ENCODE assay signal across 8 mouse cellular contexts in genomic region chr6:113690400-113691083, GRCm38 (mm10). TPM values are rescaled to one million over a fixed set of nuclear protein-coding genes. Genes with fewer than 3 reads are reported as not detected.
A peak's percentile ranks its signal among the peaks of the same experiment; 100 is the strongest.
DNase-seq lines count a peak whose midpoint lies in the region; ATAC-seq lines count a peak whose summit lies in the region.

No protein-coding gene starts in this region.

- H3K27me3 ChIP-seq in midbrain, embryonic 11.5 days (ENCODE audit: control insufficient read depth, insufficient read depth, low read length): no peaks in the 10 kb centered on the region
- H3K27me3 ChIP-seq in midbrain, embryonic 16.5 days (ENCODE audit: control insufficient read depth, insufficient read depth, low read depth, low read length): no peaks in the 10 kb centered on the region
- 0 out of 2 replicates have a peak, but pooled peaks cover 5% of the 10 kb centered on the region for H3K27me3 ChIP-seq in embryonic facial prominence, embryonic 10.5 days (replicated peaks; ENCODE audit: low read depth, poor library complexity, severe bottlenecking)
- H3K27me3 ChIP-seq in limb, embryonic 12.5 days: no peaks in the 10 kb centered on the region
- H3K27me3 ChIP-seq in midbrain, embryonic 14.5 days (ENCODE audit: control insufficient read depth, insufficient read depth, low read length): no peaks in the 10 kb centered on the region

- peak overlapping the region; percentile 22 for H3K9ac ChIP-seq in midbrain, embryonic 11.5 days (ENCODE audit: low read length)
- H3K9ac ChIP-seq in midbrain, embryonic 16.5 days (ENCODE audit: low read depth, low read length): no peak overlapping the region
- H3K9ac ChIP-seq in limb, embryonic 12.5 days (replicated peaks): peak overlapping the region; percentile 8; the same call in 1 of the 2 replicates
- H3K9ac ChIP-seq in midbrain, embryonic 14.5 days (replicated peaks; ENCODE audit: low read length): 0 out of 2 replicates have a peak overlapping the region, but pooled peaks have one; percentile 14

- intact Hi-C loops in heart, postnatal 14 days (cut with DNase I): no loop called here

- no peak overlapping the region for H3K4me3 ChIP-seq in midbrain, embryonic 11.5 days (ENCODE audit: low read depth, low read length)
- H3K4me3 ChIP-seq in midbrain, embryonic 16.5 days (ENCODE audit: low read depth, low read length): no peak overlapping the region
- H3K4me3 ChIP-seq in embryonic facial prominence, embryonic 10.5 days: peak overlapping the region; percentile 45
- peak overlapping the region; percentile 7; the same call in 1 of the 2 replicates for H3K4me3 ChIP-seq in limb, embryonic 12.5 days (replicated peaks)
- no peak overlapping the region for H3K4me3 ChIP-seq in midbrain, embryonic 14.5 days (replicated peaks; ENCODE audit: low read depth, low read length)

- peak; percentile 93 for DNase-seq in midbrain, embryonic 11.5 days (ENCODE audit: low spot score, missing footprints)
- DNase-seq in embryonic facial prominence, embryonic 10.5 days (ENCODE audit: low spot score): peak; percentile 86
- DNase-seq in heart, postnatal 14 days: peak; percentile 25 to 55
- DNase-seq in midbrain, embryonic 14.5 days: peak; percentile 28
- DNase-seq in urinary bladder, postnatal 25 days (ENCODE audit: low spot score): peak; percentile 78
- DNase-seq in cerebellum, adult 8-10 months: no peak

- peaks cover 11% of the 10 kb centered on the region for H3K4me1 ChIP-seq in midbrain, embryonic 11.5 days (ENCODE audit: control insufficient read depth, insufficient read depth, low read length)
- no peaks in the 10 kb centered on the region for H3K4me1 ChIP-seq in midbrain, embryonic 16.5 days (ENCODE audit: control insufficient read depth, insufficient read depth, low read length)
- peaks cover 35% of the 10 kb centered on the region for H3K4me1 ChIP-seq in embryonic facial prominence, embryonic 10.5 days
- peaks cover 20% of the 10 kb centered on the region for H3K4me1 ChIP-seq in limb, embryonic 12.5 days (replicated peaks)
- H3K4me1 ChIP-seq in midbrain, embryonic 14.5 days (ENCODE audit: control insufficient read depth, insufficient read depth, low read length): peaks cover 3% of the 10 kb centered on the region; the same call in 1 of the 2 replicates

- H3K27ac ChIP-seq in midbrain, embryonic 11.5 days (ENCODE audit: low read depth, low read length): peak overlapping the region; percentile 20; the same call in 1 of the 2 replicates
- no peak overlapping the region for H3K27ac ChIP-seq in midbrain, embryonic 16.5 days (ENCODE audit: low read length)
- peak overlapping the region; percentile 92 for H3K27ac ChIP-seq in embryonic facial prominence, embryonic 10.5 days (replicated peaks)
- peak overlapping the region; percentile 87 for H3K27ac ChIP-seq in limb, embryonic 12.5 days
- no peak overlapping the region; the same call in 1 of the 2 replicates for H3K27ac ChIP-seq in midbrain, embryonic 14.5 days (replicated peaks; ENCODE audit: low read depth, low read length)

- WGBS in midbrain, embryonic 11.5 days: 15% methylated on average over 14 of the region's 14 CpGs
- WGBS in midbrain, embryonic 16.5 days: 9% methylated on average over 14 of the region's 14 CpGs
- WGBS in embryonic facial prominence, embryonic 10.5 days: 6% methylated on average over 14 of the region's 14 CpGs
- 8% methylated on average over 14 of the region's 14 CpGs for WGBS in limb, embryonic 12.5 days
- WGBS in midbrain, embryonic 14.5 days: 18% methylated on average over 14 of the region's 14 CpGs

- peak; percentile 67 for ATAC-seq in midbrain, embryonic 11.5 days (ENCODE audit: low FRiP score)
- no peak for ATAC-seq in midbrain, embryonic 16.5 days
- ATAC-seq in limb, embryonic 12.5 days (ENCODE audit: insufficient number of reproducible peaks, insufficient read depth, low FRiP score, low TSS enrichment, low read depth): no peak
- no peak for ATAC-seq in midbrain, embryonic 14.5 days (ENCODE audit: low FRiP score, low TSS enrichment)

- no peaks in the 10 kb centered on the region for H3K9me3 ChIP-seq in midbrain, embryonic 11.5 days (ENCODE audit: control insufficient read depth, low read length)
- H3K9me3 ChIP-seq in midbrain, embryonic 16.5 days (replicated peaks; ENCODE audit: control insufficient read depth, low read length, poor library complexity, severe bottlenecking): no peaks in the 10 kb centered on the region
- H3K9me3 ChIP-seq in embryonic facial prominence, embryonic 10.5 days: no peaks in the 10 kb centered on the region
- H3K9me3 ChIP-seq in limb, embryonic 12.5 days: no peaks in the 10 kb centered on the region
- no peaks in the 10 kb centered on the region for H3K9me3 ChIP-seq in midbrain, embryonic 14.5 days (ENCODE audit: control insufficient read depth, low read length)

- no peaks in the 10 kb centered on the region for H3K36me3 ChIP-seq in midbrain, embryonic 11.5 days (ENCODE audit: control insufficient read depth, insufficient read depth, low read length)
- no peaks in the 10 kb centered on the region for H3K36me3 ChIP-seq in midbrain, embryonic 16.5 days (ENCODE audit: control insufficient read depth, insufficient read depth, low read length)
- peaks cover 6% of the 10 kb centered on the region for H3K36me3 ChIP-seq in embryonic facial prominence, embryonic 10.5 days (replicated peaks)
- no peaks in the 10 kb centered on the region for H3K36me3 ChIP-seq in limb, embryonic 12.5 days
- no peaks in the 10 kb centered on the region for H3K36me3 ChIP-seq in midbrain, embryonic 14.5 days (ENCODE audit: control insufficient read depth, insufficient read depth, low read length)

- H3K4me2 ChIP-seq in midbrain, embryonic 11.5 days: no peak overlapping the region
- no peak overlapping the region for H3K4me2 ChIP-seq in midbrain, embryonic 16.5 days (ENCODE audit: low read length)
- peak overlapping the region; percentile 44 for H3K4me2 ChIP-seq in limb, embryonic 12.5 days
- 0 out of 2 replicates have a peak overlapping the region, but pooled peaks have one; percentile 12 for H3K4me2 ChIP-seq in midbrain, embryonic 14.5 days (ENCODE audit: low read length)

RNA-seq across cellular contexts. Expression of gene Tatdn2, which starts 6.3 kb away (rescaled TPM):
- polyA plus RNA-seq in midbrain, embryonic 11.5 days (2014; fragmentation: Nextera tagmentation; extraction: Ambion mirVana): 1.0 and 1.7 TPM in 2 replicates
- 0.89 and 1.1 TPM in 2 replicates for polyA plus RNA-seq in midbrain, embryonic 16.5 days (2015; fragmentation: Nextera tagmentation; extraction: Ambion mirVana)
- polyA plus RNA-seq in embryonic facial prominence, embryonic 10.5 days (2016; fragmentation: Nextera tagmentation; extraction: Ambion mirVana): 0.68 and 0.72 TPM in 2 replicates
- 10 to 100 TPM; 60.0 to 63.2 TPM for total RNA-seq in heart, postnatal 14 days (2021)
- 0.83 and 1.1 TPM in 2 replicates for polyA plus RNA-seq in limb, embryonic 12.5 days (2016; fragmentation: Nextera tagmentation; extraction: Ambion mirVana)
- 2.1 and 3.3 TPM in 2 replicates for polyA plus RNA-seq in midbrain, embryonic 14.5 days (2014; fragmentation: Nextera tagmentation; extraction: Ambion mirVana)

RNA-seq across cellular contexts. Expression of gene Ghrl, which starts 29.1 kb away (rescaled TPM):
- polyA plus RNA-seq in midbrain, embryonic 11.5 days (2014; fragmentation: Nextera tagmentation; extraction: Ambion mirVana): 0.33 and 0.40 TPM in 2 replicates
- 0.36 and 1.2 TPM in 2 replicates for polyA plus RNA-seq in midbrain, embryonic 16.5 days (2015; fragmentation: Nextera tagmentation; extraction: Ambion mirVana)
- not detected in 2 replicates for polyA plus RNA-seq in embryonic facial prominence, embryonic 10.5 days (2016; fragmentation: Nextera tagmentation; extraction: Ambion mirVana)
- under 1 TPM in 1 of 2 experiments, not detected in 1; 0.53 TPM for total RNA-seq in heart, postnatal 14 days (2021)
- 0.59 and 0.60 TPM in 2 replicates for polyA plus RNA-seq in limb, embryonic 12.5 days (2016; fragmentation: Nextera tagmentation; extraction: Ambion mirVana)
- polyA plus RNA-seq in midbrain, embryonic 14.5 days (2014; fragmentation: Nextera tagmentation; extraction: Ambion mirVana): 0.42 and 0.63 TPM in 2 replicates

RNA-seq across cellular contexts. Expression of gene Sec13, which starts 50.0 kb away (rescaled TPM):
- 250 and 264 TPM in 2 replicates for polyA plus RNA-seq in midbrain, embryonic 11.5 days (2014; fragmentation: Nextera tagmentation; extraction: Ambion mirVana)
- 177 and 184 TPM in 2 replicates for polyA plus RNA-seq in midbrain, embryonic 16.5 days (2015; fragmentation: Nextera tagmentation; extraction: Ambion mirVana)
- polyA plus RNA-seq in embryonic facial prominence, embryonic 10.5 days (2016; fragmentation: Nextera tagmentation; extraction: Ambion mirVana): 288 and 292 TPM in 2 replicates
- total RNA-seq in heart, postnatal 14 days (2021): 10 to 100 TPM; 74.7 to 79.9 TPM
- polyA plus RNA-seq in limb, embryonic 12.5 days (2016; fragmentation: Nextera tagmentation; extraction: Ambion mirVana): 277 and 280 TPM in 2 replicates
- 205 and 211 TPM in 2 replicates for polyA plus RNA-seq in midbrain, embryonic 14.5 days (2014; fragmentation: Nextera tagmentation; extraction: Ambion mirVana)

RNA-seq across cellular contexts. Expression of gene Irak2, which starts 52.3 kb away (rescaled TPM):
- 1.6 and 1.9 TPM in 2 replicates for polyA plus RNA-seq in midbrain, embryonic 11.5 days (2014; fragmentation: Nextera tagmentation; extraction: Ambion mirVana)
- 1.3 and 2.1 TPM in 2 replicates for polyA plus RNA-seq in midbrain, embryonic 16.5 days (2015; fragmentation: Nextera tagmentation; extraction: Ambion mirVana)
- polyA plus RNA-seq in embryonic facial prominence, embryonic 10.5 days (2016; fragmentation: Nextera tagmentation; extraction: Ambion mirVana): 3.8 and 4.5 TPM in 2 replicates
- 10 to 100 TPM; 12.3 to 14.1 TPM for total RNA-seq in heart, postnatal 14 days (2021)
- polyA plus RNA-seq in limb, embryonic 12.5 days (2016; fragmentation: Nextera tagmentation; extraction: Ambion mirVana): 4.1 and 5.4 TPM in 2 replicates
- polyA plus RNA-seq in midbrain, embryonic 14.5 days (2014; fragmentation: Nextera tagmentation; extraction: Ambion mirVana): 0.42 and 1.0 TPM in 2 replicates

Comparison
In these comparisons a context has a peak if more than half of its experiments do, and no peak if none do; other contexts are left out.
1. H3K27ac ChIP-seq: peak in midbrain, embryonic 11.5 days (single experiment), embryonic facial prominence, embryonic 10.5 days (single experiment) and limb, embryonic 12.5 days (single experiment); none in midbrain, embryonic 16.5 days (single experiment) and midbrain, embryonic 14.5 days (single experiment).
2. H3K4me2 ChIP-seq: peak in limb, embryonic 12.5 days (single experiment) and midbrain, embryonic 14.5 days (single experiment); none in midbrain, embryonic 11.5 days (single experiment) and midbrain, embryonic 16.5 days (single experiment).
3. H3K4me3 ChIP-seq: peak in embryonic facial prominence, embryonic 10.5 days (single experiment) and limb, embryonic 12.5 days (single experiment); none in midbrain, embryonic 11.5 days (single experiment), midbrain, embryonic 16.5 days (single experiment) and midbrain, embryonic 14.5 days (single experiment).